Mouse (Mus musculus) C2C12 (cell line): Measurements from ENCODE around the gene Uhrf1.

Experiments
- CEBPB ChIP-seq: IDR thresholded peaks from one replicate; pipeline ENCODE4 v1.6.1; 2011; ENCODE audit warnings: low read depth, mild to moderate bottlenecking, control low read depth, moderate library complexity
- CTCF ChIP-seq: IDR thresholded peaks from one replicate; pipeline ENCODE4 v1.5.1; 2011; ENCODE audit not compliant: control insufficient read depth, insufficient read depth, insufficient read length
- FOSL1 ChIP-seq: IDR thresholded peaks from one replicate; pipeline ENCODE4 v1.8.0; 2011; ENCODE audit warnings: mild to moderate bottlenecking, low read length; ENCODE audit not compliant: poor library complexity, insufficient read depth, severe bottlenecking
- MAX ChIP-seq: IDR thresholded peaks from one replicate; pipeline ENCODE4 v1.6.1; 2011; ENCODE audit warnings: mild to moderate bottlenecking, control low read depth
- MYOD1 ChIP-seq: IDR thresholded peaks from one replicate; pipeline ENCODE4 v1.6.1; 2011; ENCODE audit warnings: low read depth; ENCODE audit not compliant: control insufficient read depth, insufficient read length
- MYOG ChIP-seq: IDR thresholded peaks from one replicate; pipeline ENCODE4 v1.6.1; 2011; ENCODE audit not compliant: control insufficient read depth, insufficient read length; ENCODE audit errors: extremely low read depth
- USF1 ChIP-seq: IDR thresholded peaks from one replicate; pipeline ENCODE4 v1.6.1; 2011; ENCODE audit warnings: low read depth, mild to moderate bottlenecking, control low read depth, moderate library complexity

- TF ChIP-seq CTCF (no peak), USF1 (no peak), MAX (no peak), MYOD1 (no peak), CEBPB (no peak), MYOG (no peak), FOSL1 (no peak)
Observed at GRCm38 (mm10) chr17:56298238-56298637, 4.9 kb upstream of the Uhrf1 start.
